Mouse (Mus musculus): ENCODE data around the gene Sun5. TPM values are rescaled to one million over a fixed set of nuclear protein-coding genes. Genes with fewer than 3 reads are reported as not detected.
"Not testable (repeated sequence)": the region's sequence is repeated elsewhere in the genome, so short reads cannot be mapped to it uniquely, and the experiment has no call there.

Sun5 gene
- total RNA-seq (2022), result not detected

GRCm38 (mm10) chr2:153870984-153871383 lies at the start of gene Sun5:
Sun5 (minus strand) TSS chr2:153871084.
- no peak for DNase-seq (ENCODE audit: low spot score in 2 of 2)

- DNase-seq (ENCODE audit: low spot score in 2 of 2), result no peak
Observed at GRCm38 (mm10) chr2:153917930-153918329, 47.0 kb upstream of the Sun5 start, which contains the start of gene Bpifb3. Bpifb3 (plus strand) TSS chr2:153918230.

- DNase-seq (ENCODE audit: low spot score in 2 of 2), result no peak
Observed at GRCm38 (mm10) chr2:153914151-153914550, 43.3 kb upstream of the Sun5 start.

- no peak for DNase-seq (ENCODE audit: low spot score in 2 of 2)
Observed at GRCm38 (mm10) chr2:153906626-153907025, 35.7 kb upstream of the Sun5 start.

GRCm38 (mm10) chr2:153902726-153903125 lies 31.8 kb upstream of the Sun5 start:
- no peak for DNase-seq (ENCODE audit: low spot score in 2 of 2)

GRCm38 (mm10) chr2:153900088-153900487 lies 29.2 kb upstream of the Sun5 start, which contains the start of gene Bpifb6:
Bpifb6 (plus strand) TSS chr2:153900388.
- DNase-seq (ENCODE audit: low spot score in 2 of 2), result no peak

GRCm38 (mm10) chr2:153899111-153899510 lies 28.2 kb upstream of the Sun5 start:
- no peak for DNase-seq (ENCODE audit: low spot score in 2 of 2)

GRCm38 (mm10) chr2:153874745-153875144 lies 3.9 kb upstream of the Sun5 start, which contains the start of gene Bpifb2:
Bpifb2 (plus strand) TSS chr2:153875045.
- no peak for DNase-seq (ENCODE audit: low spot score in 2 of 2)

- DNase-seq (ENCODE audit: low spot score in 2 of 2), result no peak
Observed at GRCm38 (mm10) chr2:153861960-153862359, 8.9 kb downstream of the Sun5 start.

- no peak for DNase-seq (ENCODE audit: low spot score in 2 of 2)
Observed at GRCm38 (mm10) chr2:153860715-153861114, 10.2 kb downstream of the Sun5 start.

GRCm38 (mm10) chr2:153860315-153860714 lies 10.6 kb downstream of the Sun5 start:
- DNase-seq (ENCODE audit: low spot score in 2 of 2), result no peak

GRCm38 (mm10) chr2:153859581-153859980 lies 11.3 kb downstream of the Sun5 start:
- DNase-seq (ENCODE audit: low spot score in 2 of 2), result no peak

- no peak for DNase-seq (ENCODE audit: low spot score in 2 of 2)
Observed at GRCm38 (mm10) chr2:153853544-153853943, 17.3 kb downstream of the Sun5 start.

GRCm38 (mm10) chr2:153851030-153851360 lies 19.9 kb downstream of the Sun5 start:
- DNase-seq (ENCODE audit: low spot score in 2 of 2), result peak in 1 of 2 experiments; percentile 20

GRCm38 (mm10) chr2:153850351-153851029 lies 20.4 kb downstream of the Sun5 start:
- DNase-seq (ENCODE audit: low spot score in 2 of 2), result no peak

GRCm38 (mm10) chr2:153848389-153848788 lies 22.5 kb downstream of the Sun5 start:
- no peak for DNase-seq (ENCODE audit: low spot score in 2 of 2)

GRCm38 (mm10) chr2:153842854-153843253 lies 28.0 kb downstream of the Sun5 start:
- DNase-seq (ENCODE audit: low spot score in 2 of 2), result no peak

- no peak for DNase-seq (ENCODE audit: low spot score in 2 of 2)
Observed at GRCm38 (mm10) chr2:153833291-153833690, 37.6 kb downstream of the Sun5 start.

- DNase-seq (ENCODE audit: low spot score in 2 of 2), result no peak
Observed at GRCm38 (mm10) chr2:153828704-153829103, 42.2 kb downstream of the Sun5 start.

GRCm38 (mm10) chr2:153827171-153827830 lies 43.6 kb downstream of the Sun5 start:
- no peak for DNase-seq (ENCODE audit: low spot score in 2 of 2)

- not testable (repeated sequence) for DNase-seq (ENCODE audit: low spot score in 2 of 2)
Observed at GRCm38 (mm10) chr2:153825900-153826299, 45.0 kb downstream of the Sun5 start.

- DNase-seq (ENCODE audit: low spot score in 2 of 2), result no peak
Observed at GRCm38 (mm10) chr2:153824593-153824992, 46.3 kb downstream of the Sun5 start.

- DNase-seq (ENCODE audit: low spot score in 2 of 2), result no peak
Observed at GRCm38 (mm10) chr2:153822005-153822543, 48.8 kb downstream of the Sun5 start.
